Mouse (Mus musculus) heart, embryonic 16.5 days (tissue): Measurements from ENCODE around the gene Sipa1. TPM values are rescaled to one million over a fixed set of nuclear protein-coding genes. Genes with fewer than 3 reads are reported as not detected.

Experiments used
- ATAC-seq: fragments of 200-750 bp; cut with Nextera tagmentation; replicated peaks from 2 replicates; pipeline ENCODE4 v1.8.0; 2017; ENCODE audit warnings: moderate number of reproducible peaks; ENCODE audit not compliant: insufficient read depth, low FRiP score; ENCODE audit errors: extremely low read depth
- H3K27ac ChIP-seq: fragments of 300-500 bp; sonication (generic); 2 replicates; pipeline ENCODE4 v1.5.1; 2014; ENCODE audit warnings: mild to moderate bottlenecking, low read length, control low read depth, moderate library complexity
- H3K27me3 ChIP-seq: fragments of 300-500 bp; sonication (generic); 2 replicates; pipeline ENCODE4 v1.6.1; 2014; ENCODE audit warnings: low read length, mixed read lengths; ENCODE audit not compliant: control insufficient read depth, insufficient read depth
- H3K36me3 ChIP-seq: fragments of 300-500 bp; sonication (generic); 2 replicates; pipeline ENCODE4 v1.6.1; 2014; ENCODE audit not compliant: control insufficient read depth, insufficient read depth
- H3K4me1 ChIP-seq: fragments of 300-500 bp; sonication (generic); 2 replicates; pipeline ENCODE4 v1.6.1; 2014; ENCODE audit warnings: low read length, mixed read lengths; ENCODE audit not compliant: control insufficient read depth, insufficient read depth
- H3K4me2 ChIP-seq: fragments of 300-500 bp; sonication (generic); 2 replicates; pipeline ENCODE4 v1.6.1; 2014; ENCODE audit warnings: low read depth, mild to moderate bottlenecking, control low read depth, low read length
- H3K4me3 ChIP-seq: fragments of 300-500 bp; sonication (generic); 2 replicates; pipeline ENCODE4 v1.5.1; 2014; ENCODE audit warnings: mild to moderate bottlenecking, control low read depth, low read length
- H3K9ac ChIP-seq: fragments of 300-500 bp; sonication (generic); 2 replicates; pipeline ENCODE4 v1.6.1; 2014; ENCODE audit warnings: low read length, control low read depth
- H3K9me3 ChIP-seq: fragments of 300-500 bp; sonication (generic); replicated peaks from 2 replicates; pipeline ENCODE4 v1.6.1; 2016; ENCODE audit warnings: low read length; ENCODE audit not compliant: control insufficient read depth
- WGBS: fragments of 180-500 bp; shearing (Covaris S2); extraction: QIAGEN DNeasy Blood & Tissue Kit; methylation state at CpG from one replicate; pipeline ENCODE4 v1.1.7; 2014; 5-methylcytosine and 5-hydroxymethylcytosine counted together
- polyA plus RNA-seq: library from polyadenylated mRNA; unstranded; fragments of >200 nt; fragmentation: Nextera tagmentation; extraction: Ambion mirVana; gene quantifications from 2 replicates; pipeline ENCODE4 v1.2.1, GENCODE M21; 2015

Gene Sipa1
- polyA plus RNA-seq, 1 experiment from 2014 or later, result 23.5 TPM

GRCm38 (mm10) chr19:5625311-5625710, 38.2 kb downstream of the Sipa1 start:
- Histone ChIP-seq H3K36me3 (no peaks in the 10 kb centered on the region), H3K9ac (no peak overlapping the region), H3K9me3 (no peaks in the 10 kb centered on the region), H3K4me2 (no peak overlapping the region), H3K4me1 (no peaks in the 10 kb centered on the region), H3K4me3 (no peak overlapping the region), H3K27ac (no peak overlapping the region), H3K27me3 (no peaks in the 10 kb centered on the region)
- ATAC-seq, result no peak
- 77% methylated on average over 8 of the region's 8 CpGs for WGBS

GRCm38 (mm10) chr19:5621884-5622283, 41.6 kb downstream of the Sipa1 start:
- Histone ChIP-seq H3K4me2 (no peak overlapping the region), H3K27ac (no peak overlapping the region), H3K9me3 (no peaks in the 10 kb centered on the region), H3K27me3 (no peaks in the 10 kb centered on the region), H3K36me3 (no peaks in the 10 kb centered on the region), H3K4me1 (no peaks in the 10 kb centered on the region), H3K9ac (no peak overlapping the region), H3K4me3 (no peak overlapping the region)
- 56% methylated on average over 5 of the region's 5 CpGs for WGBS
- ATAC-seq, result no peak

GRCm38 (mm10) chr19:5620007-5620406, 43.5 kb downstream of the Sipa1 start:
- H3K9ac ChIP-seq, result no peak overlapping the region
- no peaks in the 10 kb centered on the region for H3K27me3 ChIP-seq
- no peak overlapping the region for H3K27ac ChIP-seq
- no peaks in the 10 kb centered on the region for H3K36me3 ChIP-seq
- no peak overlapping the region for H3K4me3 ChIP-seq
- no peak for ATAC-seq
- no peaks in the 10 kb centered on the region for H3K9me3 ChIP-seq
- WGBS, result 54% methylated on average over 4 of the region's 4 CpGs
- 0 out of 2 replicates have a peak, but pooled peaks cover under 1% of the 10 kb centered on the region for H3K4me1 ChIP-seq
- H3K4me2 ChIP-seq, result no peak overlapping the region

- H3K4me3 ChIP-seq, result no peak overlapping the region
- H3K4me1 ChIP-seq, result peaks cover 9% of the 10 kb centered on the region; the same call in 1 of the 2 replicates
- no peak for ATAC-seq
- H3K9ac ChIP-seq, result no peak overlapping the region
- H3K4me2 ChIP-seq, result no peak overlapping the region
- 49% methylated on average over 2 of the region's 2 CpGs for WGBS
- no peak overlapping the region for H3K27ac ChIP-seq
- no peaks in the 10 kb centered on the region for H3K27me3 ChIP-seq
- H3K9me3 ChIP-seq, result no peaks in the 10 kb centered on the region
- H3K36me3 ChIP-seq, result no peaks in the 10 kb centered on the region
Observed at GRCm38 (mm10) chr19:5614953-5615352, 48.6 kb downstream of the Sipa1 start.

GRCm38 (mm10) chr19:5612762-5613411, 50.6 kb downstream of the Sipa1 start:
- H3K27me3 ChIP-seq, result no peaks in the 10 kb centered on the region
- H3K36me3 ChIP-seq, result peaks cover 8% of the 10 kb centered on the region
- H3K4me3 ChIP-seq, result no peak overlapping the region
- WGBS, result 64% methylated on average over 3 of the region's 3 CpGs
- H3K27ac ChIP-seq, result no peak overlapping the region
- ATAC-seq, result no peak
- H3K9ac ChIP-seq, result no peak overlapping the region
- H3K4me1 ChIP-seq, result peaks cover 17% of the 10 kb centered on the region
- H3K4me2 ChIP-seq, result no peak overlapping the region
- no peaks in the 10 kb centered on the region for H3K9me3 ChIP-seq

GRCm38 (mm10) chr19:5611973-5612372, 51.5 kb downstream of the Sipa1 start:
- peaks cover 17% of the 10 kb centered on the region for H3K36me3 ChIP-seq
- ATAC-seq, result no peak
- WGBS, result 82% methylated on average over 1 of the region's 1 CpGs

GRCm38 (mm10) chr19:5609547-5610404, 53.7 kb downstream of the Sipa1 start, which contains the start of gene Kat5:
Gene Kat5 (minus strand): TSS chr19:5610237.
- peak within 1 kb of the TSS; percentile 96 for H3K27ac ChIP-seq
- WGBS, result under 1% methylated on average over 55 of the region's 55 CpGs
- H3K4me3 ChIP-seq, result peak within 1 kb of the TSS; percentile 78
- ATAC-seq, result peak; percentile 90
- H3K9me3 ChIP-seq, result no peaks in the 10 kb centered on the region
- peaks cover 15% of the 10 kb centered on the region for H3K4me1 ChIP-seq
- peaks cover 39% of the 10 kb centered on the region for H3K36me3 ChIP-seq
- H3K9ac ChIP-seq, result peak within 1 kb of the TSS; percentile 87
- H3K27me3 ChIP-seq, result no peaks in the 10 kb centered on the region
- peak within 1 kb of the TSS; percentile 85 for H3K4me2 ChIP-seq

More at GRCm38 (mm10) chr19:5611973-5612372, 51.5 kb downstream of the Sipa1 start:
- Histone ChIP-seq H3K4me3 (no peak overlapping the region), H3K9me3 (no peaks in the 10 kb centered on the region), H3K27me3 (no peaks in the 10 kb centered on the region), H3K27ac (no peak overlapping the region), H3K4me2 (no peak overlapping the region), H3K9ac (no peak overlapping the region), H3K4me1 (peaks cover 17% of the 10 kb centered on the region)

- Histone ChIP-seq H3K9ac (peak overlapping the region; percentile 87), H3K4me2 (peak overlapping the region; percentile 85), H3K4me3 (peak overlapping the region; percentile 78), H3K4me1 (peaks cover 15% of the 10 kb centered on the region), H3K9me3 (no peaks in the 10 kb centered on the region), H3K36me3 (peaks cover 45% of the 10 kb centered on the region), H3K27ac (peak overlapping the region; percentile 96), H3K27me3 (no peaks in the 10 kb centered on the region)
- no peak for ATAC-seq
- WGBS, result 58% methylated on average over 10 of the region's 10 CpGs
Observed at GRCm38 (mm10) chr19:5609171-5609546, 54.3 kb downstream of the Sipa1 start.

GRCm38 (mm10) chr19:5608707-5609106, 54.8 kb downstream of the Sipa1 start:
- Histone ChIP-seq H3K27ac (no peak overlapping the region), H3K9me3 (no peaks in the 10 kb centered on the region), H3K36me3 (peaks cover 48% of the 10 kb centered on the region), H3K4me3 (peak overlapping the region; percentile 78), H3K4me1 (peaks cover 15% of the 10 kb centered on the region), H3K4me2 (peak overlapping the region; percentile 85), H3K27me3 (no peaks in the 10 kb centered on the region), H3K9ac (no peak overlapping the region; the same call in 1 of the 2 replicates)
- no peak for ATAC-seq
- WGBS, result 93% methylated on average over 13 of the region's 13 CpGs
